Mouse (Mus musculus) right cerebral cortex, adult 18-20 months (tissue): ENCODE measurements at regions not wholly inside any gene's neighbourhood (a gene's known extent, or its start where the extent isn't known, plus 50 kb on each side); places are given as distances from the start of the nearest gene placed in this dataset.
"Not testable (repeated sequence)": the region's sequence is repeated elsewhere in the genome, so short reads cannot be mapped to it uniquely, and the experiment has no call there.

Experiments
- DNase-seq: peaks from one replicate; pipeline ENCODE4 v3.0.0; 2022; ENCODE audit warnings: mixed read lengths

DNA sequence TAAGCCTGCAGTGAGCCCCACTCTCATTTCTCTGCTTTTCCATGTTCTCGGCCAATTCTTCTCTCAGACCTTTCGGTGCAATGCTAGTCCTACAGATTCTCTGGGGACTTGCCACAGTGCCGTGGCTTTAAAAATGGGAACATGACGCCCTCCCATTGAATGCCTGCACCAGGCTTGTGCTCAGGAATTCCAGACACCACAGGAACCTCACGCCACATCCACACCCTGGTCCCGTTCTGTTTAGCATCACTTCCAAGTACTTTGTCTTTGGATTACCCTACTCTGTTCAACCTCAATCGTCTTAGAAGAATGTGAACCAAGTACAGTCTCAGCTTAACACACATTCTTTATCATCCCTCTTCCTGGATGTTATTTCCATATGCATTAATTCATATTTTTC lies 66.5 kb downstream of the Nabp1 start:
- DNase-seq = no peak

DNA sequence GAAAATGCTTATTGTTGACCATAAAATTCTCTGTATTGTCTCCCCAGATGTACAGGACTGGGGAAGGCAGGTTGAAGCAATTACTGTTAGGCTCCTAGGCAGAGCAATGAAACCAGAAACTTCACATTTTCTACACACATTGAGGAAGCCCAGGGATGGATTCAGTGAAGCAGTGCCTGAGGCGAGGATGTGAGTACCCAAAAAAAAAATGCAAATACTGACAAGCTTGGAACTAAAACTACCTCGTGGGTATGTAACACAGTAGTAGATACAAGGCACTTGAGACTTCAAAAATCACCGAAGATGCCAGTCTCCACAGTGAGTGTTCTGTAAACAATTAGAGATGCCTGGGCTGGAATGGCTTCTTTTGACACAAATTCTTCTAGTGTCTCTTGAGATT lies 74.6 kb downstream of the Nabp1 start:
- no peak for DNase-seq

DNA sequence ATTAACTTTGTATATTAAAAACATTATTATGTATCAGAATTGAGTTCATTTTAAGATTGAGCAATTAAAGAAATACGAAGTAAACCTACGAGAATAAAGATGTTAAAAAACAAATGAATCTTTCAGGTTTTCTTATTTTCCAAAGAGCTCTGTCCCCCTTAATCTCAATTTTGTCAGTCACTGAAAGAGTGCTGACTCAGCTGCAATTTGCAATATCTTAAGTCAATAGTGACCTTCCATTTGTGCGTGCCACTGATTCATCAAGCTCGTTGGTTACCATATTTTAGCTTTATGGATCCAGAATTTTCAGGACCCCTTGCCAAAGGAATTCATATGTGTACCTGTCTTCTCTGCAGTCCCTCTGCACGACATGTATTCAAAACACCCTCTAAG lies 75.7 kb downstream of the Nabp1 start:
- DNase-seq = no peak

DNA sequence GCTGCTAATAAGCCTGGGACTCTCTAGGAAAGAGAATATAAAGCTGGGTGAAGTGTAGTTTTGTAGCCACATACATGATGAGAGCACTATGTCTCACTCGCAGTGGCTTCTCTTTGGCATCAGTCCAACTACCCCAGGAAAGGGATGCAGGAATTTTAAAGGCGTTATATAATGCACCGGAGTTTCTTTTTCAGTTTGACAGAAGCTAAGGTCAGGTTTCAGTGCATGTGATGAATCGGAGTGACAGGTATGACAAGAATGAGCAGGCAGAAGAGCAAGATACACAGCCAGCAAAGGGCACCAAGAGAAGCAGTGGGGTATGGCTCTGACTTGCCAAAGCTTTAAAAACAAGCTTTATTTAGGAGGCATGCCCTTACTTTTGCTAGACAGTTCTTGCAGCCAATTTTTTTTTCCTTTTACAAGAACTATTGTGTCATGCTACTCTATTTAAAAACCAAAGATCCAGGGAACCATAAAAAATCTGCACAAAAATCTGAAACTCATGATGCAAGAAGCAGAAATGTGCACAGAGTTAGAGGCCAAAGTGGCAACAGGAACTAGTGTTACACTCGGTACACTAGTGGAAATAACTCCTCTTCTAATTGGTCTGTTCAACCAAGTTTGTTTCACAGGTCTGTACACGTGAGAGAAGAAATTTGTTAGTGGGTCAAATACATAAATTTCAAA lies 76.2 kb downstream of the Nabp1 start:
- DNase-seq = no peak

DNA sequence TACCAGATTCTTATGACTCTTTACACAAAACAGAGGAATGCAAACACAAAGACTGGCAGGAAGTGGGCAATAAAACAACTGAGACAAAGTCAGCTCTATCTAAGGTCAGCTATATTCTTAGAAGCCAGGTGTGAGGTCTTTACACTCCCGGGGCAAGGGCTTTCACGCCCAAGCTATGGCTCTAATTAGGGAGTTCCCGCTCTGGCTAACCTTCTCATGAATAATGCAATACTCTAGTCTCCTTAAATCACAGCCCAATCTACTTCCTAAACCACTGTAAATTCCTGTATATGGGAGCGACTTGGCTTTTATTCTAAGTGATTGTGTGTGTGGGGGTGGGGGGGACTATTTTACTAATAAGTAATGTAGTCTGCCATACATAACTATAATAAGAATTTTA lies 77.7 kb downstream of the Nabp1 start:
- not testable (repeated sequence) for DNase-seq

DNA sequence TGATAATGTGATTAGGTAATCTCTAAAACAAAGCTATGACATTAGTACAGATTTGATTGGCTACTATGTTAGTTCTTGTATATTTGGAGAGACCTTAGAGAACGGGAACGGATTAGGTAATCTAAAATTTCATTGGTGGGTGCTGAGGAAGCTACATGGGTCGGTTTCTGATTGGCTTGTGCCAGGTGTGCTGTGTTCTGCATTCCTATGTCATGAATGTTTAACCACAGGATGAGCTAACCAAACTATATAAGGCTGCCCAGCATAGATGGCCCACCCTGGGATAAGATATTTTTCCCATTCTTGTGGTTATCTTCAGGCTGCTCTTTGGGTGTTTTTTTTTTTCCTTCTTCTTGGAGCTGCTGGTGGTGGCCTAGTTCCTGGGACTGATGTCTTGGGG lies 91.4 kb downstream of the Nabp1 start:
- DNase-seq = no peak

DNA sequence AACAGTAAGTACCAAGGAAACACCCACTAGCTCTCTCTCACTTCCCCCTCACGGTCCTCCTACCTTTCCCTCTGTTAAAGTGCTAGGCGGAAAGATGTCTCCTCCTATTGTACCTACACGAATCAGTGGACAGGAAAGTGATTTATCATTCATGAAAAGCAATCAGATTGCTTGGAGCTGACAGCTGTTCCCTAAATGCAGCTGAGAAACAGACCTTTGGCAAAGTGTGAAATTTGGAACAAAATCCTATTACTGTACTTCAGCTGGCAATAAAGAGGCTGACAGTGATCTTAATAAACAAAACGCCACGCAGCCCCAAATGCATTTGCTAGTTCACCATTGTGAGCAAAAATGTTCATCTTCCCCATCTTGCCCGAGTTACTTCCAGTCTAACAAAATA lies 94.2 kb downstream of the Nabp1 start:
- DNase-seq = no peak

DNA sequence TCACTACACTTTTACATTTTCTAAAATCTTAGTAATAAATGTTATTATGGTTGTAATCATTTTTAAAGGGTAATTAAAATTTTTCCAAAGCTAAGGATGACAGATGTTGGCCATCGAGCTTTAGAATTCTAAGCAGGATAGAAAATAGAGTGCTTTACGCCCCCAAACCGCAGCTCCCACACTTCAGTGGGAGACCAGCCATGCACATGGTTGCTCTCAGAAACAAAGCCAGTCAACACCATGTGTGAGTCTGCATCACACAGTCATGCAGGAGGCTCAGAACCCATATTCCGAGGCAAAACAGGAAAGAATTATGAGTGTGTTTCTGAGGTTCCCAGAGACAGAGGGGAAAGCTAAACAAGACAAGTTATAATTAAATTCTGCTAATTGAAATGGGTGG lies 91.3 kb downstream of the Cavin2 start:
- peak; percentile 40 for DNase-seq

DNA sequence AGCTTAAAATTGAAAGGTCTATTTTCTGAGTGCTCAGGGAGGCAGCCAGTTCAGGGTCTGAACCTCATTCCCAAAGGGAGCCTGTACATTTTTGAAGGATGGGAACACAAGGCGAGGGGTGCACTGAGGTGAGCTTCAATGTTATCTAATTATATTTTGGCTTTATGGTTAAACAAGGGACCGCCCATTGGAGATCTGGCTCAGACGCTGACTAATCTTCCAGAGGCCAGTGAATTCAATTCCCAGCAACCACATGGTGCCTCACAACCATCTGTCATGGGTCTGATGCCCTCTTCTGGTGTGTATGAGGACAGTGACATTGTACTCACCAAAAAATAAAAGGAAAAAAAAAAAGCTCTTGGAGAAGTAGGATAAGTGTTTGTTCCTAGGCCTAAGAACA lies 78.7 kb downstream of the Cavin2 start:
- no peak for DNase-seq

DNA sequence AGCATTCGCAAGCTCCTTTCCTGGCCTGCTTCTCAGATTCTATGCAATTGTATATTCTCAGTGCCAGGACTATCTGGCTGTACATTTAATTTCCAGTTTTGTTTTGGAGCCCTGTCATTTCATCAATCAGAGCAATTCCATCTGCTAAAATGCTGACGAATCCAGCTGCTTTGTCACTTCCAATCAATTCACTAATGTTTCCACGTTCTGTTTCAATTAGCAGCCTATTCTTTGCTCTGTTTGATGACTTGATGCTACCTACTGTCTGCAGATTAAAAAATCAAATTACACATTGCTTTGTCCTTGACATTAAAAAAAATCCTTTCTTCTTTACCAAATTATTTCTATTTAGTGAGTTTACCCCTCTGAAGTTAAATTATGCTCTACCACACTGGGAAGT lies 71.2 kb downstream of the Cavin2 start:
- no peak for DNase-seq
